Mouse (Mus musculus): Measurements from ENCODE around the gene Agap1. TPM values are rescaled to one million over a fixed set of nuclear protein-coding genes. Genes with fewer than 3 reads are reported as not detected.

The Agap1 gene
- polyA plus RNA-seq, 1 experiment from 2014 or later, result 8.7 TPM

GRCm38 (mm10) chr1:89580031-89580998 lies 125.7 kb downstream of the Agap1 start:
- Histone ChIP-seq H3K4me2 (replicated peaks; ENCODE audit: low read depth, low read length) (peak overlapping the region; percentile 99), H3K4me3 (ENCODE audit: low read depth, low read length) (peak overlapping the region; percentile 60), H3K27me3 (replicated peaks; ENCODE audit: insufficient read depth, low read length) (peaks cover 4% of the 10 kb centered on the region; the same call in 1 of the 2 replicates), H3K36me3 (ENCODE audit: insufficient read depth, low read length) (no peaks in the 10 kb centered on the region), H3K27ac (ENCODE audit: low read length) (no peak overlapping the region), H3K9ac (replicated peaks; ENCODE audit: low read depth) (peak overlapping the region; percentile 8; the same call in 1 of the 2 replicates), H3K4me1 (ENCODE audit: insufficient read depth, low read depth, low read length) (peaks cover 9% of the 10 kb centered on the region), H3K9me3 (ENCODE audit: low read length) (no peaks in the 10 kb centered on the region)
- under 1% methylated on average over 75 of the region's 146 CpGs for WGBS
- peak; percentile 81 for ATAC-seq
- TF ChIP-seq EP300 (IDR thresholded peaks at IDR 0.05), result no peak
- peak; percentile 27; the same call in 1 of the 2 replicates for TF ChIP-seq CTCF (IDR thresholded peaks at IDR 0.05)
- peak; percentile 79 for DNase-seq (ENCODE audit: low spot score)

GRCm38 (mm10) chr1:89580999-89581765 lies 126.6 kb downstream of the Agap1 start:
- WGBS, result 1% methylated on average over 94 of the region's 95 CpGs
- ATAC-seq (peak; percentile 46), DNase-seq (ENCODE audit: low spot score) (peak; percentile 57)
- Histone ChIP-seq H3K27me3 (replicated peaks; ENCODE audit: insufficient read depth, low read length) (peaks cover 4% of the 10 kb centered on the region; the same call in 1 of the 2 replicates), H3K4me3 (ENCODE audit: low read depth, low read length) (peak overlapping the region; percentile 60), H3K36me3 (ENCODE audit: insufficient read depth, low read length) (no peaks in the 10 kb centered on the region), H3K4me2 (replicated peaks; ENCODE audit: low read depth, low read length) (peak overlapping the region; percentile 99), H3K4me1 (ENCODE audit: insufficient read depth, low read depth, low read length) (peaks cover 9% of the 10 kb centered on the region), H3K27ac (ENCODE audit: low read length) (no peak overlapping the region), H3K9ac (replicated peaks; ENCODE audit: low read depth) (peak overlapping the region; percentile 8; the same call in 1 of the 2 replicates), H3K9me3 (ENCODE audit: low read length) (no peaks in the 10 kb centered on the region)
- TF ChIP-seq EP300 (IDR thresholded peaks at IDR 0.05) (no peak), CTCF (IDR thresholded peaks at IDR 0.05) (peak; percentile 71)

- no peak overlapping the region for H3K9ac ChIP-seq (replicated peaks; ENCODE audit: low read depth)
- H3K4me1 ChIP-seq (ENCODE audit: insufficient read depth, low read depth, low read length), result peaks cover 9% of the 10 kb centered on the region
- peaks cover 4% of the 10 kb centered on the region; the same call in 1 of the 2 replicates for H3K27me3 ChIP-seq (replicated peaks; ENCODE audit: insufficient read depth, low read length)
- no peaks in the 10 kb centered on the region for H3K36me3 ChIP-seq (ENCODE audit: insufficient read depth, low read length)
- ATAC-seq (no peak), DNase-seq (ENCODE audit: low spot score) (no peak)
- WGBS, result 32% methylated on average over 6 of the region's 6 CpGs
- peak overlapping the region; percentile 99 for H3K4me2 ChIP-seq (replicated peaks; ENCODE audit: low read depth, low read length)
- no peak for TF ChIP-seq CTCF (IDR thresholded peaks at IDR 0.05)
- peak overlapping the region; percentile 60 for H3K4me3 ChIP-seq (ENCODE audit: low read depth, low read length)
- H3K27ac ChIP-seq (ENCODE audit: low read length), result no peak overlapping the region
- H3K9me3 ChIP-seq (ENCODE audit: low read length), result no peaks in the 10 kb centered on the region
Observed at GRCm38 (mm10) chr1:89581766-89582125, 127.1 kb downstream of the Agap1 start.

GRCm38 (mm10) chr1:89583369-89583768 lies 128.8 kb downstream of the Agap1 start:
- DNase-seq (ENCODE audit: low spot score) (no peak), ATAC-seq (no peak)
- TF ChIP-seq CTCF (IDR thresholded peaks at IDR 0.05), result peak; percentile 30; the same call in 1 of the 2 replicates
- TF ChIP-seq EP300 (IDR thresholded peaks at IDR 0.05), result no peak
- no peak overlapping the region for H3K4me3 ChIP-seq (ENCODE audit: low read depth, low read length)
- peaks cover 9% of the 10 kb centered on the region for H3K4me1 ChIP-seq (ENCODE audit: insufficient read depth, low read depth, low read length)
- no peaks in the 10 kb centered on the region for H3K9me3 ChIP-seq (ENCODE audit: low read length)
- 80% methylated on average over 5 of the region's 5 CpGs for WGBS
- H3K9ac ChIP-seq (replicated peaks; ENCODE audit: low read depth), result no peak overlapping the region
- no peaks in the 10 kb centered on the region for H3K36me3 ChIP-seq (ENCODE audit: insufficient read depth, low read length)
- H3K4me2 ChIP-seq (replicated peaks; ENCODE audit: low read depth, low read length), result no peak overlapping the region
- peaks cover 4% of the 10 kb centered on the region; the same call in 1 of the 2 replicates for H3K27me3 ChIP-seq (replicated peaks; ENCODE audit: insufficient read depth, low read length)
- no peak overlapping the region for H3K27ac ChIP-seq (ENCODE audit: low read length)

GRCm38 (mm10) chr1:89586991-89587683 lies 132.5 kb downstream of the Agap1 start:
- Histone ChIP-seq H3K36me3 (ENCODE audit: insufficient read depth, low read length) (no peaks in the 10 kb centered on the region), H3K27ac (ENCODE audit: low read length) (no peak overlapping the region), H3K4me2 (replicated peaks; ENCODE audit: low read depth, low read length) (no peak overlapping the region), H3K9ac (replicated peaks; ENCODE audit: low read depth) (no peak overlapping the region), H3K4me3 (ENCODE audit: low read depth, low read length) (no peak overlapping the region), H3K27me3 (replicated peaks; ENCODE audit: insufficient read depth, low read length) (no peaks in the 10 kb centered on the region), H3K9me3 (ENCODE audit: low read length) (no peaks in the 10 kb centered on the region), H3K4me1 (ENCODE audit: insufficient read depth, low read depth, low read length) (peaks cover 3% of the 10 kb centered on the region; the same call in 1 of the 2 replicates)
- ATAC-seq (no peak), DNase-seq (ENCODE audit: low spot score) (no peak)
- no peak for TF ChIP-seq CTCF (IDR thresholded peaks at IDR 0.05)
- TF ChIP-seq EP300 (IDR thresholded peaks at IDR 0.05), result no peak
- WGBS, result 50% methylated on average over 14 of the region's 14 CpGs
